Mouse (Mus musculus) duodenum, adult 2 months (tissue): ENCODE measurements around the gene Card9. TPM values are rescaled to one million over a fixed set of nuclear protein-coding genes. Genes with fewer than 3 reads are reported as not detected.

Experiments
- polyA plus RNA-seq: library from polyadenylated mRNA; depleted of rRNA; stranded (reverse); fragments of >200 nt; gene quantifications from 2 replicates; pipeline ENCODE4 v1.2.3, GENCODE M21; 2012; ENCODE audit warnings: low replicate concordance; rRNA removed

Card9 gene
- polyA plus RNA-seq, result 2.8 and 3.7 TPM in 2 replicates

GRCm38 (mm10) chr2:26360772-26361171 is at the start of gene Card9:
Gene Card9, minus strand, starts transcription at chr2:26360918.

GRCm38 (mm10) chr2:26408515-26409356 is 48.0 kb upstream of the Card9 start, which contains the start of gene Inpp5e:
Gene Inpp5e, minus strand, starts transcription at chr2:26409203.

GRCm38 (mm10) chr2:26389154-26389690 is 28.5 kb upstream of the Card9 start, which contains the start of the genes Entr1 and Pmpca:
Gene Entr1, minus strand, starts transcription at chr2:26389316.
Gene Pmpca, plus strand, starts transcription at chr2:26389339.

DNA sequence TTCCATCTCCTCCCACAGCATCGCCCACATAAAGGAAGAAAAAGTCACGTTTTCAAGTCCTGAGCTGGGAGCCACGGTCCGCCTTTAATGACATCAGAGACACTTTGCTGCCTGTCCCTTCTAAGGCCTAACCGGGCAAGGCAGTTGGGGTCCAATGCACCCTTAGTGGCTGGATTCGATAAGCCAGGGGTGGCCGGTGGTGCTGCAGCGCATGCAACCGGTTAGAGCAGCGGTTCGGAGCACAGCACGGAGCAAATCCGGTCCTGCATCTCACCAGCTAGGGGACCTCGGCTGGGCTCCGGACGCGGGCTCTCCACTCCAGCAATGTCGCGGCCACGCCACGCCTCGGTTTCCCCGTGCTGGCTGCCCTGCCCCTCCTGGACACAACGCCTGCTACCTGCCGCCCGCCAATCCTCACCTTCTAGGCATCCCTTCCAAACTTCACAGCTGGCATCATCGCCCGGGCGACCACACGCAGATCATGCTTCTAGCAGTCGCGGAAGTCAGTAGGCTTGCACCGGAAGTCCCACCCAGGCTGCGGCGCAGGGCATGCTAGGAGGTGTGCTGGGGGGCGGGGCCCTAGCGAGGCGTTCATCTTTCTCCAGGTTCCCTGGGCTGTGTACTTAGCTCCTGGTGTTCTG is 19.5 kb upstream of the Card9 start, which contains the start of gene Snapc4:
TSS of gene Snapc4 (minus strand) at position 523 of the 641 bp plus-strand sequence.

GRCm38 (mm10) chr2:26351358-26352290 is 9.1 kb downstream of the Card9 start, which contains the start of gene Dnlz:
Gene Dnlz, minus strand, starts transcription at chr2:26352110.

GRCm38 (mm10) chr2:26315072-26315924 is 45.4 kb downstream of the Card9 start, which contains the start of gene Gpsm1:
Gene Gpsm1, plus strand, starts transcription at chr2:26315515.

Other genes with a start within 250 kb of the Card9 start
- gene Nacc2, start 237.7 kb downstream of the Card9 start, polyA plus RNA-seq, result 35.6 and 37.9 TPM in 2 replicates
- 0.05 TPM in 1 of 2 replicates, not detected in the other for gene Lhx3, start 152.6 kb downstream of the Card9 start, polyA plus RNA-seq
- 8.1 and 9.7 TPM in 2 replicates for gene Qsox2, start 123.4 kb downstream of the Card9 start, polyA plus RNA-seq
- gene Ccdc187, start 66.4 kb downstream of the Card9 start, polyA plus RNA-seq, result 0.17 and 0.49 TPM in 2 replicates
- 8.5 and 9.0 TPM in 2 replicates for gene Gpsm1, start 45.4 kb downstream of the Card9 start, polyA plus RNA-seq
- 20.7 and 26.3 TPM in 2 replicates for gene Dnlz, start 8.8 kb downstream of the Card9 start, polyA plus RNA-seq
- 19.9 and 28.1 TPM in 2 replicates for gene Snapc4, start 19.7 kb upstream of the Card9 start, polyA plus RNA-seq
- gene Entr1, start 28.4 kb upstream of the Card9 start, polyA plus RNA-seq, result 46.8 and 50.7 TPM in 2 replicates
- gene Pmpca, start 28.4 kb upstream of the Card9 start, polyA plus RNA-seq, result 11.9 and 37.6 TPM in 2 replicates
- 11.2 and 15.5 TPM in 2 replicates for gene Inpp5e, start 48.3 kb upstream of the Card9 start, polyA plus RNA-seq
- gene Sec16a, start 84.3 kb upstream of the Card9 start, polyA plus RNA-seq, result 53.8 and 75.0 TPM in 2 replicates
- gene Notch1, start 155.7 kb upstream of the Card9 start, polyA plus RNA-seq, result 10.2 and 14.7 TPM in 2 replicates
- gene Egfl7, start 219.1 kb upstream of the Card9 start, polyA plus RNA-seq, result 110 and 122 TPM in 2 replicates
- gene Gm20532, start 225.7 kb upstream of the Card9 start, polyA plus RNA-seq, result not detected in 2 replicates
- gene Agpat2, start 243.5 kb upstream of the Card9 start, polyA plus RNA-seq, result 242 and 435 TPM in 2 replicates